In the genomic region with DNA sequence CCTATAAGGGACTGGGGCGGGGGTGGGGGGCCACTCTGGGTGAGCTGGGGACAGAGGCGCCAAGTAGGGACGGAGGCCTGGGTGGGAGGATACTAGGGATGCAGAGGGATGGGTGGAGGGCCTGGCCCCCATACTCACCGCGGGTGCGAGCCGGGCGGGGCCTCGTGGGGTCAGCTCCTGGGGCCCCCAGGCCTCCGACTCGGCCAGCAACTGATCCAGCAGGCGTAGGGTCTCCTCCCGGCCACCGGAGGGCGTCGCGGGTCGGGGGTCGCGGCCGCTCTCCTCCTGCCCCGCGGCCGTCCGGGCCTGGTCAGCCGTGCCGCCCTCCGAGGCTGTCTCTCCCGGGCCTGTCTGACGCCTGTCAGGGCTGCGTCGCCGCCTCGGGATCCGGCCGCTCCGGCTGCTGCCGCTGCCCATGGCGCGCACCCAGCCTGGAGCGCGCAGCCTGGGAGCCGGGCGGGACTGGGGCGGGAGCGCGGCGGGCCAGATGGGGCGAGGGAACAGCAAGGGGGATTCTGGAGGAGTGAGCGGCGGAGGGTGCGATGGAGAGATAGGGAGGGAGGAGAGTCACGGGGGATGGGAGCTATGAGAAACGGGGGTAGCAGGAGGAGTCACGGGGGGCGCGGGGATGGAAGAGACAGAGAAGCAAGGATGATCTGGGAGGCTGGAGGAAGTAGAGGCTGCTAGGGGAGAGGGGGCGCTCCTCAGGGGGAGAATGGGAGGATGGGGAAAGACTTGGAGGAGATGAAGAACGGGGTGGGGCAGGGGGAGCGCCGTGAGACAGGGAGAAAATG, we compare ENCODE assay signal across 8 mouse cellular contexts. TPM values are rescaled to one million over a fixed set of nuclear protein-coding genes. Genes with fewer than 3 reads are reported as not detected.
DNase-seq lines count a peak whose midpoint lies in the region; ATAC-seq and TF ChIP-seq lines count a peak whose summit lies in the region.

No protein-coding gene starts in this region.

- H3K4me1 ChIP-seq in forebrain, embryonic 13.5 days, result peaks cover 17% of the 10 kb centered on the region
- H3K4me1 ChIP-seq in hindbrain, embryonic 16.5 days (ENCODE audit: control insufficient read depth, insufficient read depth, low read depth, low read length), result peaks cover 17% of the 10 kb centered on the region
- peaks cover 23% of the 10 kb centered on the region for H3K4me1 ChIP-seq in liver, embryonic 12.5 days

- peak overlapping the region; percentile 89 for H3K4me2 ChIP-seq in forebrain, embryonic 13.5 days
- peak overlapping the region; percentile 96 for H3K4me2 ChIP-seq in hindbrain, embryonic 16.5 days (ENCODE audit: low read length)
- peak overlapping the region; percentile 69 for H3K4me2 ChIP-seq in liver, embryonic 12.5 days

- H3K27ac ChIP-seq in gastrocnemius, adult 2 months, result peak overlapping the region; percentile 89
- no peak overlapping the region for H3K27ac ChIP-seq in forebrain, embryonic 13.5 days
- H3K27ac ChIP-seq in hindbrain, embryonic 16.5 days (ENCODE audit: low read depth, low read length), result 0 out of 2 replicates have a peak overlapping the region, but pooled peaks have one; percentile 23
- no peak overlapping the region for H3K27ac ChIP-seq in liver, embryonic 12.5 days

- peak; percentile 66 for DNase-seq in gastrocnemius, adult 2 months
- no peak for DNase-seq in gastrocnemius, adult 18-20 months (ENCODE audit: low spot score)
- peak; percentile 64 for DNase-seq in Muller cell, postnatal 12 days (ENCODE audit: inconsistent ontology term)
- peak; percentile 61 for DNase-seq in retina, embryonic 14.5 days (ENCODE audit: low spot score)

- ATAC-seq in forebrain, embryonic 13.5 days, result peak; percentile 86
- peak; percentile 79 for ATAC-seq in hindbrain, embryonic 16.5 days
- peak; percentile 13; the same call in 1 of the 2 replicates for ATAC-seq in liver, embryonic 12.5 days
- ATAC-seq in inflammation-experienced regulatory T-cells, adult 6 months, result no peak

- H3K27me3 ChIP-seq in forebrain, embryonic 13.5 days, result peaks cover 38% of the 10 kb centered on the region
- peaks cover 8% of the 10 kb centered on the region for H3K27me3 ChIP-seq in hindbrain, embryonic 16.5 days (replicated peaks; ENCODE audit: control insufficient read depth, insufficient read depth, low read length)
- H3K27me3 ChIP-seq in liver, embryonic 12.5 days (replicated peaks), result peaks cover 82% of the 10 kb centered on the region

- peak overlapping the region; percentile 75 for H3K4me3 ChIP-seq in gastrocnemius, adult 2 months
- H3K4me3 ChIP-seq in forebrain, embryonic 13.5 days, result peak overlapping the region; percentile 51
- H3K4me3 ChIP-seq in hindbrain, embryonic 16.5 days (ENCODE audit: low read length), result peak overlapping the region; percentile 73
- H3K4me3 ChIP-seq in liver, embryonic 12.5 days, result peak overlapping the region; percentile 53

- no peaks in the 10 kb centered on the region for H3K36me3 ChIP-seq in forebrain, embryonic 13.5 days (ENCODE audit: poor library complexity, severe bottlenecking)
- no peaks in the 10 kb centered on the region for H3K36me3 ChIP-seq in hindbrain, embryonic 16.5 days (ENCODE audit: control insufficient read depth, insufficient read depth, low read length)
- H3K36me3 ChIP-seq in liver, embryonic 12.5 days, result no peaks in the 10 kb centered on the region

- intact Hi-C loops in gastrocnemius, adult 2 months (cut with DNase I), result no loop called here

- H3K9me3 ChIP-seq in forebrain, embryonic 13.5 days (replicated peaks), result no peaks in the 10 kb centered on the region
- no peaks in the 10 kb centered on the region for H3K9me3 ChIP-seq in hindbrain, embryonic 16.5 days (ENCODE audit: control insufficient read depth, low read length)
- no peaks in the 10 kb centered on the region for H3K9me3 ChIP-seq in liver, embryonic 12.5 days (replicated peaks)

- peak; percentile 30; the same call in 1 of the 2 replicates for TF ChIP-seq CTCF in gastrocnemius, adult 2 months (IDR thresholded peaks at IDR 0.05)

- 2% methylated on average over 60 of the region's 61 CpGs for WGBS in forebrain, embryonic 13.5 days
- WGBS in hindbrain, embryonic 16.5 days, result 2% methylated on average over 52 of the region's 61 CpGs
- 5% methylated on average over 61 of the region's 61 CpGs for WGBS in liver, embryonic 12.5 days (ENCODE audit: insufficient replicate concordance)

- H3K9ac ChIP-seq in forebrain, embryonic 13.5 days, result peak overlapping the region; percentile 75
- peak overlapping the region; percentile 84 for H3K9ac ChIP-seq in hindbrain, embryonic 16.5 days (ENCODE audit: low read depth, low read length)
- peak overlapping the region; percentile 50 for H3K9ac ChIP-seq in liver, embryonic 12.5 days

RNA-seq across cellular contexts. Expression of a gene that starts 0.9 kb away (rescaled TPM):
- 1 to 10 TPM; 1.8 to 2.7 TPM for total RNA-seq in gastrocnemius, adult 2 months (2021)
- 1 to 10 TPM; 1.7 to 2.7 TPM for total RNA-seq in gastrocnemius, adult 18-20 months (2021)
- 0.45 and 0.58 TPM in 2 replicates for polyA plus RNA-seq in forebrain, embryonic 13.5 days (2015; fragmentation: Nextera tagmentation; extraction: Ambion mirVana)
- 1.5 and 1.6 TPM in 2 replicates for polyA plus RNA-seq in hindbrain, embryonic 16.5 days (2015; fragmentation: Nextera tagmentation; extraction: Ambion mirVana)
- polyA plus RNA-seq in liver, embryonic 12.5 days (2016; fragmentation: Nextera tagmentation; extraction: Ambion mirVana), result 0.56 and 1.0 TPM in 2 replicates
- not detected for polyA plus RNA-seq in inflammation-experienced regulatory T-cells, adult 6 months (2017; shearing (Covaris generic))

RNA-seq across cellular contexts. Expression of a gene that starts 27.4 kb away (rescaled TPM):
- 1 to 10 TPM in 1 of 2 experiments, under 1 TPM in 1; 0.89 to 1.1 TPM for total RNA-seq in gastrocnemius, adult 2 months (2021)
- total RNA-seq in gastrocnemius, adult 18-20 months (2021), result under 1 TPM; 0.71 to 0.87 TPM
- polyA plus RNA-seq in forebrain, embryonic 13.5 days (2015; fragmentation: Nextera tagmentation; extraction: Ambion mirVana), result 405 and 421 TPM in 2 replicates
- 54.2 and 66.2 TPM in 2 replicates for polyA plus RNA-seq in hindbrain, embryonic 16.5 days (2015; fragmentation: Nextera tagmentation; extraction: Ambion mirVana)
- 531 and 552 TPM in 2 replicates for polyA plus RNA-seq in liver, embryonic 12.5 days (2016; fragmentation: Nextera tagmentation; extraction: Ambion mirVana)
- polyA plus RNA-seq in inflammation-experienced regulatory T-cells, adult 6 months (2017; shearing (Covaris generic)), result 100 to 1,000 TPM in 1 of 3 experiments, 10 to 100 TPM in 2; 41.3 to 492 (median 44.8) TPM

RNA-seq across cellular contexts. Expression of a gene that starts 29.6 kb away (rescaled TPM):
- 1 to 10 TPM; 4.1 to 7.9 TPM for total RNA-seq in gastrocnemius, adult 2 months (2021)
- total RNA-seq in gastrocnemius, adult 18-20 months (2021), result 1 to 10 TPM; 4.3 to 6.3 TPM
- polyA plus RNA-seq in forebrain, embryonic 13.5 days (2015; fragmentation: Nextera tagmentation; extraction: Ambion mirVana), result 11.2 and 13.1 TPM in 2 replicates
- 14.9 and 15.5 TPM in 2 replicates for polyA plus RNA-seq in hindbrain, embryonic 16.5 days (2015; fragmentation: Nextera tagmentation; extraction: Ambion mirVana)
- 9.2 and 10.6 TPM in 2 replicates for polyA plus RNA-seq in liver, embryonic 12.5 days (2016; fragmentation: Nextera tagmentation; extraction: Ambion mirVana)
- polyA plus RNA-seq in inflammation-experienced regulatory T-cells, adult 6 months (2017; shearing (Covaris generic)), result 1 to 10 TPM; 2.3 to 3.6 (median 2.7) TPM

Comparison
In these comparisons a context has a peak if more than half of its experiments do, and no peak if none do; other contexts are left out.
1. H3K27ac ChIP-seq: peak in gastrocnemius, adult 2 months (single experiment) and hindbrain, embryonic 16.5 days (single experiment); none in forebrain, embryonic 13.5 days (single experiment) and liver, embryonic 12.5 days (single experiment).
2. Peak in every context shown above with its lines, with median percentiles within 50 percentile points of each other: H3K4me3 ChIP-seq, H3K4me2 ChIP-seq and H3K9ac ChIP-seq.